Mouse (Mus musculus): ENCODE results near the gene Ttc7. TPM values are rescaled to one million over a fixed set of nuclear protein-coding genes. Genes with fewer than 3 reads are reported as not detected.

Gene Ttc7
- polyA plus RNA-seq, 1 experiment from 2014 or later, result 61.6 TPM

Other genes starting within 250 kb of the Ttc7 start
- 6.0 to 13.9 TPM (median 13.1 TPM) in 3 replicates for gene Socs5, start 175.2 kb upstream of the Ttc7 start, polyA plus RNA-seq (2018)
- 156 to 279 TPM (median 184 TPM) in 3 replicates for gene Mcfd2, start 17.0 kb upstream of the Ttc7 start, polyA plus RNA-seq (2018)
- gene Stpg4, start 144.9 kb downstream of the Ttc7 start, polyA plus RNA-seq (2018), result not detected in 3 replicates
- gene Calm2, start 164.0 kb downstream of the Ttc7 start, polyA plus RNA-seq (2018), result 716 to 1,639 TPM (median 783 TPM) in 3 replicates